Mouse (Mus musculus): ENCODE results near the gene Neu3. TPM values are rescaled to one million over a fixed set of nuclear protein-coding genes. Genes with fewer than 3 reads are reported as not detected.
"Not testable (repeated sequence)": the region's sequence is repeated elsewhere in the genome, so short reads cannot be mapped to it uniquely, and the experiment has no call there.

Neu3 gene
- polyA plus RNA-seq, 1 experiment from 2014 or later, result 15.3 TPM

DNA sequence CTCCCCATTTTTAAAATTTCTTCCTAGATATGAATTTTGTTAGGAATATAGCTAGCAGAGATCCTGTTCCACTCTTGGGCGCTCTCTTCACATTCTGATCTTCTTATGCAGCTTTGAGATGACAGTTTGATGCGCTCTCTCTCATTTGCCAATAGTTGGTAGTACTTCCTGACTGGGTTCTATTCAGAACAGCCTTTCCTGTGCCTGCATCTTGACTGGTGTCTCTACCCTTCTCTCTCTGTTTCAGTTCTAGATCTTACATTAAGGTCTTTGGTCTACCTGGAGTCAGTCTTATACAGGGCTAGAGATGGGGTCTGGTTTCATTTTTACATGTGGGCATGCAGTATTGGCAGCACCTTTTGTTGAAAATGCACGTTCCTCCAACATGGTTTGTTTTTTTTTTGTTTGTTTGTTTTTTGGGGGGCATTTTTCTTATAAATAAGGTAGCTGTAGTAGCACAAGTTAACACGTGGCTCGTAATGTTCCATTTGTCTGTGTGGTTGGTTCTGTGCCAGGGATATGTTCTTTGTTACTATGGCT, 6.2 kb upstream of the Neu3 start:
- no peak for DNase-seq (ENCODE audit: low spot score)

GRCm38 (mm10) chr7:99833846-99834222, 5.6 kb upstream of the Neu3 start:
- no peak for DNase-seq (ENCODE audit: low spot score)

- no peak for DNase-seq (ENCODE audit: low spot score)
Observed at GRCm38 (mm10) chr7:99833115-99833845, 5.1 kb upstream of the Neu3 start.

- DNase-seq (ENCODE audit: low spot score), result no peak
Observed at GRCm38 (mm10) chr7:99826096-99826495, 2.1 kb downstream of the Neu3 start.

GRCm38 (mm10) chr7:99825511-99825910, 2.7 kb downstream of the Neu3 start:
- DNase-seq (ENCODE audit: low spot score), result no peak

GRCm38 (mm10) chr7:99824649-99825483, 3.4 kb downstream of the Neu3 start:
- DNase-seq (ENCODE audit: low spot score), result peak; percentile 57

GRCm38 (mm10) chr7:99823045-99823663, 5.1 kb downstream of the Neu3 start:
- peak; percentile 46 for DNase-seq (ENCODE audit: low spot score)

DNA sequence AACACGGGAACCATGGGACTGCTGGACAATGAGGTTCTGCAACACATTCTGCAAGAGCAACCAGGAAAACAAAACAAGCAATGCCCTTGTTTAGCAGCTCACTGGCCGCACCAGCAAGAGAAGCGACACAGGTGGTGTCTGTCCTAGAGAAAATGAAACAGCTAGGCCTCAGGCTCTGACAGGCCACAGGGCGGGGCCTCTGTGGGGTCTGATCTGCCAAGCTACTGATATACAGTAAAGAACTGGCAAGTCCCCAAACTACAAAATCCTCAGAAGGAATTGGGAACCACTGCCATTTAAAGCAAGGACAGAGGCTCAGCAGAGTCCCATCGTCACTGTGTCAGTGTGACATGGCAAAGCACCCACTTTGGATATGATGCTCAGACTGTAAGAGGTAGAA, 5.8 kb downstream of the Neu3 start:
- peak; percentile 58 for DNase-seq (ENCODE audit: low spot score)

DNA sequence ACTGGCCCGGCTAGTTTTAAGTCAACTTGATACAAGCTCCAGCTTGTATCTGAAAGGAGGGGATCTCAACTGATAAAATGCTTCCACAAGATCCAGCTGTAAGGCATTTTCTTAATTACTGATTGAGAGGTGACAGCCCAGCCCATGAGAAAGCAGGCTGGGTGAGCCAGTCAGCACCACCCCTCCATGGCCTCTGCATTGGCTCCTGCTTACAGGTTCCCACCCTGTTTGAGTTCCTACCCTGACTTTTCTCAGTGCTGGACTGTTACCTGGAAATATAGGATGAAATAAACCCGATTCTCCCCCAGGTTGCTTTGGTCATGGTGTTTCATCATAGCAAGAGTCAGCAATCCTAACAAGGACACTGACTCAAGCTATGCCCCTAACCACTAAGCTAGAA, 6.3 kb downstream of the Neu3 start:
- DNase-seq (ENCODE audit: low spot score), result peak; percentile 14

DNA sequence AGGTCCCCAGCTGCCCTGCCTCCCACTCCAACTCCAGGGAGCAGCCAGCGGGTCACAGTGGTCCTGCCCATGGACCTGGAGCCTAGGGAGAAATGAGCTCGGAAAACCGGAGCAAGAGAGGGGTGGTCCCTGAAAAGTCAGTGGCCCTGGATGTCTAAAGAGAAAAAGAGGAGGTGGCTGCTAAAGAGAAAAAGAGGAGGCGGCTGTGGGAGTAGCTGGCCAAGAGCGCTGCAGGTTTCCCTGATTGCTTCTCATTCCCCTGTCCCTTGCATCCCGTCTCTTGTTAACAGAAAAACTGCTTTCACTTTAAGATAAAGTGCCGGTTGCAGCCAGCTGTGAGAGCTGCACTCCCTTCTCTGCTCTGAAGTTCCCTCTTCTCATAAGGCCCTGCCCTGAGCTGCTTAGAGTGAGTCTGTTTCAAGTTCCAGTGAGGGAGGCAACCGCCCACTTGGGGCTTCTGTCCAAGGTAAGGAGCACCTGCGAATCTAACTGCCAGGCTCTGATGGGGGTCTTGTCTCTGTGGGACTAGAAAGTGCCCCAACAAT, 10.0 kb downstream of the Neu3 start:
- peak; percentile 83 for DNase-seq (ENCODE audit: low spot score)

DNA sequence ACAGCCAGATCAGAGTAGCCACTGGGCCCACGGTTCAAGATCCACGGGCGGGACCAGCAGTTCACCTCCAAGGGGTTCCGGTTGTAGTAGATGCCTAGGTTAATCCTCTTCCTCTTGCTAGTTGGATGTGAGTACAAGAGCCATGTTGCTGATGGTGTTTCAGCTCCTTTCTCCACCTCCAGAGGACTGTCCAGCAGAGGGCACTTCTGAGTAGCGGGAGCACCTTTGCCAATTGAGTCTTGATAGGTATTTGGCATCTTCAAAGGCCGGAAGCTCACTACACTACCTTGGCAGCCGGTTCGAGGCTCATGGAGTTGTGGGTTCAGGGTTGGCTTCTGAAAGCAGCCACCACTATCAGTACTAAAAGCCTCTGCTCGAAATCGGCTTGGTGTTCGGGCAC, 14.8 kb downstream of the Neu3 start:
- DNase-seq (ENCODE audit: low spot score), result peak; percentile 49

GRCm38 (mm10) chr7:99811661-99812060, 16.6 kb downstream of the Neu3 start:
- DNase-seq (ENCODE audit: low spot score), result no peak

DNA sequence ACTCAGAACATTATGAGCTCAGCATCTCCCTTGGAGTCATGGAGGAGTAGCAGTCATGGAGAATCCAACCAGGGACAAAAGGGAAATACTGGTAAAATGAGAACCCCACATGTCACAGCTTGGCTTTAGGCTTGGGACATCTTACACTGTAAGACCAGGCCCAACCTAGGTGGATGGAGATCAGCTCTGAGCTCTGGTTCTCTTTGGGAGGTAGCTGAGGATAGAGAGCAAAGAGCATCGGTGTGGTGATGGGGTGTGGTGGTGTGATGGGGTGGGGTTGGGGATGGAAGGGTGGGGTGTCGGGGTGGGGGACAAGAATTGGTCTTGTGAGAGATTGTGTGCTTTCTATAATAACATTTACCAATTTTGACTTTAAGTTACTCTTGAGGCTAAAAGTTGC, 17.4 kb downstream of the Neu3 start:
- no peak for DNase-seq (ENCODE audit: low spot score)

- not testable (repeated sequence) for DNase-seq (ENCODE audit: low spot score)
Observed at GRCm38 (mm10) chr7:99807043-99807442, 21.2 kb downstream of the Neu3 start.

DNA sequence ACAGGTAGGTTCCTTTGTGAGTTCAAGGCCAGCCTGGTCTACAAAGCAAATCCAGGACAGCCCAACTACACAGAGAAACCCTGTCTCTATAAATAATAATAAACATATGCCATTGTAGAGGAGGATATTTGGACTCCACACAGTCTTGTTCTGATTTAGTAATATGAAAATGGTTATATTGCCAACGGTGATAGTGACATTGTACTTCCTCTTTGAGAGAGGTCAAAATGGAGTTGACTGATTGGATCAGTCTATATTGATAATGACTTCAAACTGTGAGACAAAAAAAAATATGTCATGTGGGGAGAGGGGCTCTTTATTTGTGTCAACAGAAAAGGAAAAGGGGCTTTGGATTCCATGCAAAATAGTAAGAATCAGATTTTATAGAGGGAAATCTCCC, 22.9 kb downstream of the Neu3 start:
- DNase-seq (ENCODE audit: low spot score), result no peak

- not testable (repeated sequence) for DNase-seq (ENCODE audit: low spot score)
Observed at GRCm38 (mm10) chr7:99804033-99804432, 24.2 kb downstream of the Neu3 start.

- DNase-seq (ENCODE audit: low spot score), result no peak
Observed at GRCm38 (mm10) chr7:99803535-99803934, 24.7 kb downstream of the Neu3 start.

DNA sequence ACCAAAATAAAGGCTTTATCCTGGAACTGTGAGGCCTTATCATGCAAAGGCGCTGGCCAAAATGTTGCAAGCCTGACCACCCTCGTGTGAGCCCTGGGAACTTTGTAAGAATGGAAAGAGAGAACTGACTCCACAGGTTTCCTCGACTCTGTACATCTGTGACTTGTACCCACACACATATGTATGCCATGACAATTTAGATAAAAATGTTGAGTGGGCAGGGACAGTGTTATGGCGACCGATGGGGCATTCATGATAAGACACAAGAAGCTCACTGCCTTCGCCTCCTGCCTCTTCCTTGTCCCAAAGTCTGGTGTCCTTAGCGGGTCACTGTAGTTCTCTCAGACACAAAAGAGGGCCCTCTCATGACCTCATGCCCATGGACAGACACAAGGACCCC, 29.1 kb downstream of the Neu3 start:
- DNase-seq (ENCODE audit: low spot score), result no peak

DNA sequence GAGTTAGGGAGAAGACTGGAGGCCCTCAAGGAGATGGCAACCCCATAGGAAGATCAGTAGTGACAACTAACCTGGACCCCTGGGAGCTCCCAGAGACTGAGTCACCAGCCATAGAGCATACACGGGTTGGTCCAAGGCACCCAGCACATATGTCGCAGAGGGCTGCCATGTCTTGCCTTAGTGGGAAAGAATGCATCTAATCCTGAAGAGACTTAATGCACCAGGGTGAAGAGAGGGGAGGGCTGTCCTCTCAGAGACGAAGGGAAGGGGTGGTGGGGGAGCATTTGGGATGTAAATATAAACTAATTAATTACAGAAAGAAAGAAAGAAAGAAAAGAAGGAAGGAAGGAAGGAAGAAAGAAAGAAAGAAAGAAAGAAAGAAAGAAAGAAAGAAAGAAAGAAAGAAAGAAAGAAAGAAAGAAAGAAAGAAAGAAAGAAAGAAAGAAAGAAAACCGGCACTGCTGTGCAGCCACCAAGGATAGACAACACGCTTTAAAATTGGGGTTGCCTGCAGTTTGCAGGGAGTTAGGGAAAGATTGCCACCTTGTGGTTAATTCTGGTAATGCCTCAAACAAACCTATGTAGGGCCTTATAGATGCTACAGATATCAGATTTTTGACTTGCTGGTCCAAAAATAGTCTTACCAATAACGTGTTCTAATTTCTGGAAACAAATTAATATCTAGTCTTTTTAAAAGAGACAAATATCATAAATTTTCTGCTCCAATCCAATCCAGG, 30.1 kb downstream of the Neu3 start:
- DNase-seq (ENCODE audit: low spot score), result peak; percentile 87

- no peak for DNase-seq (ENCODE audit: low spot score)
Observed at GRCm38 (mm10) chr7:99797261-99797660, 31.0 kb downstream of the Neu3 start.

- peak; percentile 5 for DNase-seq (ENCODE audit: low spot score)
Observed at GRCm38 (mm10) chr7:99796471-99796870, 31.7 kb downstream of the Neu3 start.
